Mouse (Mus musculus) intestine, postnatal 0 days (tissue): ENCODE measurements around the gene Epgn. TPM values are rescaled to one million over a fixed set of nuclear protein-coding genes. Genes with fewer than 3 reads are reported as not detected.

Experiments
- ATAC-seq: fragments of 200-750 bp; cut with Nextera tagmentation; 2 replicates; pipeline ENCODE4 v1.8.0; 2017; ENCODE audit warnings: mild to moderate bottlenecking, moderate TSS enrichment, moderate library complexity
- H3K27ac ChIP-seq: fragments of 300-500 bp; sonication (generic); 2 replicates; pipeline ENCODE4 v1.5.1; 2014; ENCODE audit warnings: mild to moderate bottlenecking, low read depth, low read length, moderate library complexity
- H3K27me3 ChIP-seq: fragments of 300-500 bp; sonication (generic); replicated peaks from 2 replicates; pipeline ENCODE4 v1.6.1; 2014; ENCODE audit warnings: low read length, mixed read lengths; ENCODE audit not compliant: control insufficient read depth, insufficient read depth
- H3K36me3 ChIP-seq: fragments of 300-500 bp; sonication (generic); 2 replicates; pipeline ENCODE4 v1.6.1; 2014; ENCODE audit warnings: mild to moderate bottlenecking, moderate library complexity; ENCODE audit not compliant: control insufficient read depth, insufficient read depth
- H3K4me1 ChIP-seq: fragments of 300-500 bp; sonication (generic); replicated peaks from 2 replicates; pipeline ENCODE4 v1.6.1; 2014; ENCODE audit warnings: antibody characterized with exemption, low read length, mixed read lengths; ENCODE audit not compliant: control insufficient read depth, insufficient read depth
- H3K4me2 ChIP-seq: fragments of 300-500 bp; sonication (generic); replicated peaks from 2 replicates; pipeline ENCODE4 v1.6.1; 2014; ENCODE audit warnings: low read depth, mild to moderate bottlenecking, moderate library complexity
- H3K4me3 ChIP-seq: fragments of 300-500 bp; sonication (generic); 2 replicates; pipeline ENCODE4 v1.5.1; 2014; ENCODE audit warnings: low read depth, low read length
- H3K9ac ChIP-seq: fragments of 300-500 bp; sonication (generic); 2 replicates; pipeline ENCODE4 v1.6.1; 2014; ENCODE audit warnings: mild to moderate bottlenecking, low read depth, low read length
- H3K9me3 ChIP-seq: fragments of 300-500 bp; sonication (generic); 2 replicates; pipeline ENCODE4 v1.6.1; 2016; ENCODE audit warnings: mixed run types; ENCODE audit not compliant: control insufficient read depth
- CTCF ChIP-seq: sonication (generic); IDR thresholded peaks from 2 replicates; pipeline ENCODE4 v1.5.1; 2016; ENCODE audit warnings: low read depth, mild to moderate bottlenecking, control low read depth, antibody characterized with exemption, moderate library complexity
- WGBS: fragments of 180-500 bp; shearing (Covaris S2); extraction: QIAGEN DNeasy Blood & Tissue Kit; methylation state at CpG from one replicate; pipeline ENCODE4 v1.1.7; 2014; 5-methylcytosine and 5-hydroxymethylcytosine counted together
- polyA plus RNA-seq: library from polyadenylated mRNA; unstranded; fragments of >200 nt; fragmentation: Nextera tagmentation; extraction: Ambion mirVana; gene quantifications from 2 replicates; pipeline ENCODE4 v1.2.1, GENCODE M21; 2015

Epgn gene
- polyA plus RNA-seq, 1 experiment from 2014 or later: not detected

DNA sequence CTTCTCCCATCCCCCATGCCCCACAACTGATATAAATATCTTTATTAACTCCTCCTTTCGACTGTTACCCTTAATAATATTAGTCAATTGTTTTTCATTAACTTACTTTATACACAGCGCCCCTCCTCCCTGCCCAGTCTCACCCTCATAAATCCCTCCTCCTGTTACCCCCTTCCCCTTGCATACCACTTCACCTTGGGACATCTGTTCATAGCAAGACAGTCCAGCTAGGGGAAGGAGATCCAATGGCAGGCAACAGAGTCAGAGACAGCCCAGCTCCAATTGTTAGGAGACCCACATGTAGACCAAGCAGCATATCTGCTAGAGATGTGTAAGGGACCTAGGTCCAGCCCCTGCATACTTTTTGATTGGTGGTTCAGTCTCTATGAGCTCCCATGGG is 11.7 kb downstream of the Epgn start:
- WGBS: 49% methylated on average over 2 of the region's 2 CpGs
- Histone ChIP-seq H3K4me1 (no peaks in the 10 kb centered on the region), H3K27ac (no peak overlapping the region), H3K9me3 (no peaks in the 10 kb centered on the region), H3K4me2 (no peak overlapping the region), H3K4me3 (no peak overlapping the region), H3K9ac (no peak overlapping the region), H3K27me3 (no peaks in the 10 kb centered on the region), H3K36me3 (no peaks in the 10 kb centered on the region)
- TF ChIP-seq CTCF: no peak
- no peak for ATAC-seq

DNA sequence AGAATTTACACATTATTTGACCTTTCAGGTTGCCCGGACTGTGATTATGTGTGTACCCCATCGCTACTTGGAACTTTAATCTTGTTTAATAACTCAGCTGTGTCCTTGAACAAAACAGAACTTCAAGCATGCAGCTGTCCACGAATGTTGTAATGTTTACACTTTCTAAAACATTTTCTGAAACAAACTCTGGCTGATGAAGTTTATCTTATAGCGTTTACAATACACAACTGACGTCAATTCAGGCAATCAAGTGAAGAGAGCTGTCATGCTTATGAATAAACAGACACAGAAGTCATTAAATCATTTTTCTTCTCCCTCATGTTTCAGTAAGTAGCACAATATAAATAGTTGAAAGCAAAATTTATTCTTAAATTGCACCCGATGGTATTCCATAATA is 20.7 kb downstream of the Epgn start:
- H3K9me3 ChIP-seq: no peaks in the 10 kb centered on the region
- no peaks in the 10 kb centered on the region for H3K27me3 ChIP-seq
- H3K4me1 ChIP-seq: no peaks in the 10 kb centered on the region
- no peak for ATAC-seq
- no peak overlapping the region for H3K4me2 ChIP-seq
- H3K36me3 ChIP-seq: no peaks in the 10 kb centered on the region
- no peak overlapping the region for H3K4me3 ChIP-seq
- TF ChIP-seq CTCF: no peak
- H3K9ac ChIP-seq: no peak overlapping the region
- WGBS: 48% methylated on average over 6 of the region's 6 CpGs
- no peak overlapping the region for H3K27ac ChIP-seq

DNA sequence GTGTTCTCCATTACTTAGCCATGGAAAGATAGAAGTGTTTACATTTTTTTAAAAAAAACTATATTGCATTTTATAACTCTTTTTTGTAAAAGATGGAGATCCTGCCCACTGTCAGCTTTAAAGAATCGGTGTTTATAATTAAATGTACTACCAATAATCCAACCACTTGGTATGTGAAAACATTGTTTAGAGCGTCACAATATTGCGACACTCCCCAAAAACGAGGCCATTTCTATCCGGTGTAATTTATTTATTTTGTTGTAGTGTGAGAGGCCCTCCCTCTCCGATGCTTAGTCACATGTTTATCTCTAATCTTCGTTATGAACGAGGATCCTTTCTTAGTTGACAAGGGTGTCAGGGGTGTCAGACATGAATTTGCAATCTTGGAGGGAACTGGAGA is 21.1 kb downstream of the Epgn start:
- no peak overlapping the region for H3K4me3 ChIP-seq
- ATAC-seq: no peak
- no peak overlapping the region for H3K27ac ChIP-seq
- no peak overlapping the region for H3K4me2 ChIP-seq
- no peaks in the 10 kb centered on the region for H3K4me1 ChIP-seq
- no peaks in the 10 kb centered on the region for H3K36me3 ChIP-seq
- WGBS: 66% methylated on average over 8 of the region's 8 CpGs
- TF ChIP-seq CTCF: no peak
- H3K9ac ChIP-seq: no peak overlapping the region
- no peaks in the 10 kb centered on the region for H3K9me3 ChIP-seq
- no peaks in the 10 kb centered on the region for H3K27me3 ChIP-seq

DNA sequence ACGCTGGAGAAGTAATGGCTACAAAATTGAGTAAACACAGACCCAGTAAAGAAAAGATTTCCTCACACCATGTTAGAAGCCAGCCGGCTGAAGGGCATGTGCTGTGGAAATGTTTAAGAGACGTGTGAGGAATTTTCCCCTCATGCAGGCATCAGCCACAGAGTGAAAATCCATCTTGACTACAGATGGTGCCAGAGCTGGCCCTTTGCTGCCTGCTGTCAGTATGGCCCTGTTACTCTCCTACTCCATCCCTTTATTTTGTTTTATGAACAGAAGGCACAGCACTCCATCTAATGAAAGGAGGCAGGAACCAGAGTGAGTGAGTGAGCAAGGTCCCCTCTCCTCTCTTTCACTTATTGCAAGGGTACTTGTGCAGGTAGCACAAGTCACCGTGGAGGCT is 45.1 kb downstream of the Epgn start:
- Histone ChIP-seq H3K36me3 (no peaks in the 10 kb centered on the region), H3K9me3 (no peaks in the 10 kb centered on the region), H3K4me2 (no peak overlapping the region), H3K4me1 (no peaks in the 10 kb centered on the region), H3K9ac (no peak overlapping the region), H3K4me3 (no peak overlapping the region), H3K27me3 (no peaks in the 10 kb centered on the region; the same call in 1 of the 2 replicates), H3K27ac (no peak overlapping the region)
- no peak for TF ChIP-seq CTCF
- WGBS: 71% methylated on average over 4 of the region's 4 CpGs
- no peak for ATAC-seq

DNA sequence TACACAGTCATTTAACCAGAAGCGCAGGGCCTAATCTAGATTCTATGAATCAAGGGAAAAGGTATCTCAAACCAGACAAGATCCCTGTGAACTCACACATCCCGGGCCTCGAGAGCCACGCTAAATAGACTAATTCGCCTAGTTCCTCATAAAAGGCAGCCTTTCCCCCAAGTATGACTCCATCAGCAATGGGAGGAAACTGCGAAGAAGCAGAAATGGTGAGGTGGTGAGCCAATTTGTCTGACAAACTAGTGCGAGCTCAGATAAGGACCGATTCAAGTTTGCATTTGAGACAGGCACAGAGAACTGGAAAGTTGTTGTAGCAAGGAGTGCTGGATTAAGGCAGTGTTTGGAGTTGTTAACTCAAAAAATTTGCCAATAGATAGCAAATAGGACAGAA is 46.4 kb downstream of the Epgn start:
- no peaks in the 10 kb centered on the region for H3K36me3 ChIP-seq
- H3K9ac ChIP-seq: no peak overlapping the region
- H3K4me1 ChIP-seq: no peaks in the 10 kb centered on the region
- TF ChIP-seq CTCF: no peak
- no peaks in the 10 kb centered on the region for H3K9me3 ChIP-seq
- no peaks in the 10 kb centered on the region; the same call in 1 of the 2 replicates for H3K27me3 ChIP-seq
- ATAC-seq: no peak
- H3K27ac ChIP-seq: no peak overlapping the region
- 0 out of 2 replicates have a peak overlapping the region, but pooled peaks have one; percentile 32 for H3K4me3 ChIP-seq
- H3K4me2 ChIP-seq: peak overlapping the region; percentile 66
- WGBS: 73% methylated on average over 8 of the region's 8 CpGs

DNA sequence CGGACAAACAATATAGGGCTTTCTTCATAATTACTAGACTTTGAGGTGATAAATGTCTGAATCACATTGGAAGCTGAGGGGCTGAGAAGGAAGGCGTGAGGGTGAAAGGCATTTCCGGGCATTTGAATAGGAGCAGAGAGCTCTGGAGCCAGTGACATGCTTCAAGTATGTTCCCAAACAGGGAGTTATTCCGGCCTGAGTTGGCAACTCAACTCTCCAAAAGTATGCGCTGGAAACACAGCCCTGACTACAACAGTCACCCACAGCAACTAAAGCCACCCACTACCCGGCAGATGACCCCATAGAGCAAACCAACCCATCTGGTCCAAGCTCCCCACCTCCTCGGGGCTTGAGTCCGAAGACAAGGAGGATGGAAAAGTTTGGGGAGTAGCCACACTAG is 46.8 kb downstream of the Epgn start:
- H3K27ac ChIP-seq: no peak overlapping the region
- peak overlapping the region; percentile 8; the same call in 1 of the 2 replicates for H3K9ac ChIP-seq
- 36% methylated on average over 8 of the region's 8 CpGs for WGBS
- H3K9me3 ChIP-seq: no peaks in the 10 kb centered on the region
- ATAC-seq: no peak
- H3K4me2 ChIP-seq: peak overlapping the region; percentile 66
- no peaks in the 10 kb centered on the region for H3K36me3 ChIP-seq
- H3K4me1 ChIP-seq: no peaks in the 10 kb centered on the region
- no peak for TF ChIP-seq CTCF
- peak overlapping the region; percentile 32 for H3K4me3 ChIP-seq
- H3K27me3 ChIP-seq: no peaks in the 10 kb centered on the region; the same call in 1 of the 2 replicates

GRCm38 (mm10) chr5:91074450-91074950 is 47.2 kb downstream of the Epgn start, which contains the start of gene Ereg:
Gene Ereg (plus strand): TSS chr5:91074622.
- no peaks in the 10 kb centered on the region; the same call in 1 of the 2 replicates for H3K27me3 ChIP-seq
- H3K4me2 ChIP-seq: peak within 1 kb of the TSS; percentile 66
- H3K9me3 ChIP-seq: no peaks in the 10 kb centered on the region
- no peaks in the 10 kb centered on the region for H3K4me1 ChIP-seq
- H3K36me3 ChIP-seq: no peaks in the 10 kb centered on the region
- peak; percentile 66 for ATAC-seq
- no peak within 1 kb of the TSS for H3K27ac ChIP-seq
- TF ChIP-seq CTCF: peak; percentile 50
- peak within 1 kb of the TSS; percentile 32 for H3K4me3 ChIP-seq
- 2% methylated on average over 25 of the region's 25 CpGs for WGBS
- peak within 1 kb of the TSS; percentile 8; the same call in 1 of the 2 replicates for H3K9ac ChIP-seq
